In genomic region chr10:117616191-117616680, GRCm38 (mm10) we compare ENCODE assay signal across 16 mouse cellular contexts. TPM values are rescaled to one million over a fixed set of nuclear protein-coding genes. Genes with fewer than 3 reads are reported as not detected.
DNase-seq lines count a peak whose midpoint lies in the region.
"Had no signal": no experiment of that assay in that cellular context is flagged by ENCODE, and none has a peak within 500 bp of the region (broad histone marks: within the 10 kb centered on the region; RNA-seq: fewer than 3 reads in every experiment).

No protein-coding gene starts in this region.

- DNase-seq in 3T3-L1 (ENCODE audit: low read depth, low spot score) (peak; percentile 91), adipocyte (ENCODE audit: low spot score) (peak; percentile 93)
- no peak for DNase-seq in heart, postnatal 36 days
- no peak for DNase-seq in urinary bladder, postnatal 10 days (ENCODE audit: low spot score)
- DNase-seq: adrenal gland, adult 2 months; adrenal gland, adult 8-10 months; adrenal gland, postnatal 10 days; adrenal gland, postnatal 14 days; adrenal gland, postnatal 25 days; adrenal gland, postnatal 36 days; B cell, adult 2 months; cerebellum, adult 11 months; cerebellum, adult 11-12 months; cerebellum, adult 18-20 months; cerebellum, adult 2 months; cerebellum, adult 8-10 months had no signal

- intact Hi-C loops in heart, postnatal 36 days (cut with DNase I) = no loop called here

RNA-seq across cellular contexts. Expression of gene Cpm, which starts 13.1 kb away (rescaled TPM):
- total RNA-seq in heart, postnatal 36 days (2021) = 1 to 10 TPM; 3.7 to 3.9 TPM

Comparison
In these comparisons a context has a peak if more than half of its experiments do, and no peak if none do; other contexts are left out.
1. DNase-seq: peak in 3T3-L1 (single experiment) and adipocyte (single experiment); none in heart, postnatal 36 days (0 of 2) and urinary bladder, postnatal 10 days (single experiment).